Comparison of ENCODE assay signal across 8 mouse cellular contexts in genomic region chr14:21846827-21847380, GRCm38 (mm10). TPM values are rescaled to one million over a fixed set of nuclear protein-coding genes. Genes with fewer than 3 reads are reported as not detected.
DNase-seq lines count a peak whose midpoint lies in the region; ATAC-seq lines count a peak whose summit lies in the region.

No protein-coding gene starts in this region.

- peaks cover 14% of the 10 kb centered on the region for H3K4me1 ChIP-seq in kidney, embryonic 14.5 days (ENCODE audit: control insufficient read depth, insufficient read depth, low read length)
- H3K4me1 ChIP-seq in brown adipose tissue, adult 24 weeks (ENCODE audit: control insufficient read depth, insufficient read depth, insufficient read length, low read length) = 0 out of 2 replicates have a peak, but pooled peaks cover under 1% of the 10 kb centered on the region
- H3K4me1 ChIP-seq in hindbrain, embryonic 15.5 days (replicated peaks) = peaks cover 21% of the 10 kb centered on the region
- H3K4me1 ChIP-seq in midbrain, embryonic 15.5 days = peaks cover 17% of the 10 kb centered on the region

- 0 out of 2 replicates have a peak, but pooled peaks have one; percentile 0 for ATAC-seq in kidney, embryonic 14.5 days (ENCODE audit: low FRiP score, low TSS enrichment)
- ATAC-seq in hindbrain, embryonic 15.5 days (ENCODE audit: low FRiP score, low read depth) = no peak
- no peak for ATAC-seq in midbrain, embryonic 15.5 days (replicated peaks)

- peak overlapping the region; percentile 99 for H3K4me2 ChIP-seq in kidney, embryonic 14.5 days (replicated peaks; ENCODE audit: low read depth, low read length)
- H3K4me2 ChIP-seq in hindbrain, embryonic 15.5 days = peak overlapping the region; percentile 88
- H3K4me2 ChIP-seq in midbrain, embryonic 15.5 days = peak overlapping the region; percentile 100

- H3K9ac ChIP-seq in kidney, embryonic 14.5 days (ENCODE audit: low read depth, low read length) = peak overlapping the region; percentile 73
- H3K9ac ChIP-seq in hindbrain, embryonic 15.5 days = no peak overlapping the region
- peak overlapping the region; percentile 85 for H3K9ac ChIP-seq in midbrain, embryonic 15.5 days

- no peak for DNase-seq in kidney, postnatal 36 days
- no peak for DNase-seq in urinary bladder, postnatal 14 days (ENCODE audit: low spot score)
- DNase-seq in adrenal gland, adult 2 months = no peak
- no peak for DNase-seq in gastrocnemius, adult 18-20 months (ENCODE audit: low spot score)

- peak overlapping the region; percentile 78; the same call in 1 of the 2 replicates for H3K27ac ChIP-seq in kidney, embryonic 14.5 days (ENCODE audit: low read depth, low read length)
- H3K27ac ChIP-seq in brown adipose tissue, adult 24 weeks (replicated peaks; ENCODE audit: low read depth, low read length) = no peak overlapping the region
- H3K27ac ChIP-seq in hindbrain, embryonic 15.5 days (replicated peaks) = no peak overlapping the region
- H3K27ac ChIP-seq in midbrain, embryonic 15.5 days = no peak overlapping the region

- no peaks in the 10 kb centered on the region for H3K27me3 ChIP-seq in kidney, embryonic 14.5 days (ENCODE audit: control insufficient read depth, insufficient read depth, low read length)
- H3K27me3 ChIP-seq in hindbrain, embryonic 15.5 days = no peaks in the 10 kb centered on the region
- H3K27me3 ChIP-seq in midbrain, embryonic 15.5 days (replicated peaks) = no peaks in the 10 kb centered on the region

- peaks cover 47% of the 10 kb centered on the region for H3K36me3 ChIP-seq in kidney, embryonic 14.5 days (ENCODE audit: control insufficient read depth, insufficient read depth, low read length)
- peaks cover 43% of the 10 kb centered on the region for H3K36me3 ChIP-seq in hindbrain, embryonic 15.5 days
- peaks cover 13% of the 10 kb centered on the region for H3K36me3 ChIP-seq in midbrain, embryonic 15.5 days (replicated peaks)

- peak overlapping the region; percentile 81; the same call in 1 of the 2 replicates for H3K4me3 ChIP-seq in kidney, embryonic 14.5 days (ENCODE audit: low read length)
- peak overlapping the region; percentile 20 for H3K4me3 ChIP-seq in brown adipose tissue, adult 24 weeks (ENCODE audit: insufficient read depth, low read depth, low read length)
- H3K4me3 ChIP-seq in hindbrain, embryonic 15.5 days = peak overlapping the region; percentile 67
- peak overlapping the region; percentile 76 for H3K4me3 ChIP-seq in midbrain, embryonic 15.5 days

- no peaks in the 10 kb centered on the region for H3K9me3 ChIP-seq in kidney, embryonic 14.5 days (ENCODE audit: control insufficient read depth, low read length)
- H3K9me3 ChIP-seq in hindbrain, embryonic 15.5 days = no peaks in the 10 kb centered on the region
- no peaks in the 10 kb centered on the region for H3K9me3 ChIP-seq in midbrain, embryonic 15.5 days

- WGBS in kidney, embryonic 14.5 days = 13% methylated on average over 10 of the region's 10 CpGs
- WGBS in hindbrain, embryonic 15.5 days = 21% methylated on average over 10 of the region's 10 CpGs
- 20% methylated on average over 10 of the region's 10 CpGs for WGBS in midbrain, embryonic 15.5 days

RNA-seq across cellular contexts. Expression of gene Comtd1, which starts 1.9 kb away (rescaled TPM):
- polyA plus RNA-seq in kidney, embryonic 14.5 days (2014; fragmentation: Nextera tagmentation; extraction: Ambion mirVana) = 24.1 and 27.3 TPM in 2 replicates
- polyA plus RNA-seq in brown adipose tissue, adult 24 weeks (2012; ENCODE audit: insufficient read depth, insufficient read length, missing spikeins) = 27.9 and 37.4 TPM in 2 replicates
- polyA plus RNA-seq in hindbrain, embryonic 15.5 days (2015; fragmentation: Nextera tagmentation; extraction: Ambion mirVana) = 59.9 and 63.0 TPM in 2 replicates
- 52.3 and 54.4 TPM in 2 replicates for polyA plus RNA-seq in midbrain, embryonic 15.5 days (2015; fragmentation: Nextera tagmentation; extraction: Ambion mirVana)
- 10 to 100 TPM; 59.2 to 77.6 TPM for total RNA-seq in adrenal gland, adult 2 months (2021)
- 81.6 and 83.0 TPM in 2 replicates for polyA plus RNA-seq in adrenal gland, adult 2 months (2012; rRNA removed)
- 10 to 100 TPM in 1 of 2 experiments, 1 to 10 TPM in 1; 6.1 to 11.3 TPM for total RNA-seq in gastrocnemius, adult 18-20 months (2021)

RNA-seq across cellular contexts. Expression of gene Vdac2, which starts 21.9 kb away (rescaled TPM):
- 319 and 349 TPM in 2 replicates for polyA plus RNA-seq in kidney, embryonic 14.5 days (2014; fragmentation: Nextera tagmentation; extraction: Ambion mirVana)
- 276 and 351 TPM in 2 replicates for polyA plus RNA-seq in brown adipose tissue, adult 24 weeks (2012; ENCODE audit: insufficient read depth, insufficient read length, missing spikeins)
- 282 TPM in 2 replicates for polyA plus RNA-seq in hindbrain, embryonic 15.5 days (2015; fragmentation: Nextera tagmentation; extraction: Ambion mirVana)
- 265 and 272 TPM in 2 replicates for polyA plus RNA-seq in midbrain, embryonic 15.5 days (2015; fragmentation: Nextera tagmentation; extraction: Ambion mirVana)
- 100 to 1,000 TPM; 196 to 221 TPM for total RNA-seq in adrenal gland, adult 2 months (2021)
- 213 and 280 TPM in 2 replicates for polyA plus RNA-seq in adrenal gland, adult 2 months (2012; rRNA removed)
- 100 to 1,000 TPM; 304 to 312 TPM for total RNA-seq in gastrocnemius, adult 18-20 months (2021)

Comparison
In these comparisons a context has a peak if more than half of its experiments do, and no peak if none do; other contexts are left out.
1. H3K4me3 ChIP-seq: peak in every context shown above with its lines; median percentile 81 in kidney, embryonic 14.5 days; 76 in midbrain, embryonic 15.5 days; 67 in hindbrain, embryonic 15.5 days; 20 in brown adipose tissue, adult 24 weeks.